10 mouse cellular contexts compared by ENCODE assay signal in genomic region chr3:101443265-101443881, GRCm38 (mm10).
DNase-seq lines count a peak whose midpoint lies in the region; ATAC-seq lines count a peak whose summit lies in the region.
"Had no signal": no experiment of that assay in that cellular context is flagged by ENCODE, and none has a peak within 500 bp of the region (broad histone marks: within the 10 kb centered on the region; RNA-seq: fewer than 3 reads in every experiment).

No protein-coding gene starts in this region.

- H3K9me3 ChIP-seq in forebrain, embryonic 16.5 days (ENCODE audit: control insufficient read depth, low read length) = no peaks in the 10 kb centered on the region
- no peaks in the 10 kb centered on the region for H3K9me3 ChIP-seq in neural tube, embryonic 14.5 days (ENCODE audit: control insufficient read depth, low read length)

- no peak overlapping the region for H3K4me2 ChIP-seq in forebrain, embryonic 16.5 days (ENCODE audit: low read length)
- H3K4me2 ChIP-seq in neural tube, embryonic 14.5 days (ENCODE audit: low read depth, low read length) = no peak overlapping the region

- peaks cover 12% of the 10 kb centered on the region for H3K36me3 ChIP-seq in forebrain, embryonic 16.5 days (ENCODE audit: control insufficient read depth, insufficient read depth)
- peaks cover 18% of the 10 kb centered on the region for H3K36me3 ChIP-seq in neural tube, embryonic 14.5 days (ENCODE audit: control insufficient read depth, insufficient read depth, low read length)

- H3K4me1 ChIP-seq in forebrain, embryonic 16.5 days (replicated peaks; ENCODE audit: control insufficient read depth, insufficient read depth, low read length) = peaks cover 3% of the 10 kb centered on the region
- H3K4me1 ChIP-seq in neural tube, embryonic 14.5 days (ENCODE audit: control insufficient read depth, insufficient read depth, low read length) = peaks cover 9% of the 10 kb centered on the region; the same call in 1 of the 2 replicates

- peak; percentile 59 for ATAC-seq in forebrain, embryonic 16.5 days
- peak; percentile 68 for ATAC-seq in neural tube, embryonic 14.5 days (ENCODE audit: low read depth)

- 66% methylated on average over 11 of the region's 11 CpGs for WGBS in forebrain, embryonic 16.5 days
- 78% methylated on average over 11 of the region's 11 CpGs for WGBS in neural tube, embryonic 14.5 days

- DNase-seq in embryo, embryonic 10 days (ENCODE audit: low spot score) = peak; percentile 39
- DNase-seq in embryo, embryonic 9.5 days (ENCODE audit: extremely low spot score) = no peak
- DNase-seq in left cerebral cortex, postnatal 14 days (ENCODE audit: low spot score in 2 of 2) = peak; percentile 44 to 50
- DNase-seq in left cerebral cortex, postnatal 4 days = no peak
- no peak for DNase-seq in spleen, postnatal 4 days (ENCODE audit: low spot score in 2 of 2)
- no peak for DNase-seq in ovary, postnatal 10 days (ENCODE audit: low spot score)
- DNase-seq: adrenal gland, postnatal 36 days; right cerebral cortex, postnatal 14 days had no signal

- no peak overlapping the region for H3K27ac ChIP-seq in forebrain, embryonic 16.5 days (ENCODE audit: low read length)
- no peak overlapping the region for H3K27ac ChIP-seq in neural tube, embryonic 14.5 days (ENCODE audit: low read depth, low read length)

- no peak overlapping the region for H3K4me3 ChIP-seq in forebrain, embryonic 16.5 days (replicated peaks; ENCODE audit: low read length)
- H3K4me3 ChIP-seq in neural tube, embryonic 14.5 days (ENCODE audit: low read depth, low read length) = no peak overlapping the region

- no peak overlapping the region for H3K9ac ChIP-seq in forebrain, embryonic 16.5 days (replicated peaks; ENCODE audit: low read depth, low read length)
- H3K9ac ChIP-seq in neural tube, embryonic 14.5 days (replicated peaks; ENCODE audit: low read depth, low read length) = no peak overlapping the region

- intact Hi-C loops in left cerebral cortex, postnatal 14 days (cut with DNase I) = no loop called here
- intact Hi-C loops in left cerebral cortex, postnatal 4 days (cut with DNase I) = loop anchor here (10.0 kb wide), 1 partner anchor 69 kb away; the partner anchor contains the start of gene Igsf3

- H3K27me3 ChIP-seq in forebrain, embryonic 16.5 days (replicated peaks; ENCODE audit: control insufficient read depth, insufficient read depth, low read length) = no peaks in the 10 kb centered on the region
- no peaks in the 10 kb centered on the region for H3K27me3 ChIP-seq in neural tube, embryonic 14.5 days (ENCODE audit: control insufficient read depth, insufficient read depth, low read length)

Comparison
In these comparisons a context has a peak if more than half of its experiments do, and no peak if none do; other contexts are left out.
1. DNase-seq: peak in embryo, embryonic 10 days (single experiment) and left cerebral cortex, postnatal 14 days (2 of 2); none in embryo, embryonic 9.5 days (single experiment), left cerebral cortex, postnatal 4 days (single experiment), spleen, postnatal 4 days (0 of 2) and ovary, postnatal 10 days (single experiment).